Mouse (Mus musculus) granulocyte monocyte progenitor cell, adult 5-6 weeks (primary cell): ENCODE results near the gene Zcchc17. TPM values are rescaled to one million over a fixed set of nuclear protein-coding genes. Genes with fewer than 3 reads are reported as not detected.

Experiments
- ATAC-seq: replicated peaks from 2 replicates; pipeline ENCODE4 v1.8.0; 2016; ENCODE audit warnings: mild to moderate bottlenecking, moderate TSS enrichment, inconsistent platforms; ENCODE audit not compliant: poor library complexity, severe bottlenecking
- total RNA-seq, 2 experiments: library from RNA; stranded (forward) in 1 of 2; stranded (reverse) in 1 of 2; fragments of 200-712, 200-1000 nt in 1 of 2; fragments of >200 nt in 1 of 2; fragmentation: Nextera tagmentation in 1 of 2; gene quantifications; 2 replicates each; pipeline ENCODE4 v1.2.3; 2014 to 2017

Zcchc17 gene
- total RNA-seq, 2 experiments from 2014 or later: 45.7 to 150 TPM

DNA sequence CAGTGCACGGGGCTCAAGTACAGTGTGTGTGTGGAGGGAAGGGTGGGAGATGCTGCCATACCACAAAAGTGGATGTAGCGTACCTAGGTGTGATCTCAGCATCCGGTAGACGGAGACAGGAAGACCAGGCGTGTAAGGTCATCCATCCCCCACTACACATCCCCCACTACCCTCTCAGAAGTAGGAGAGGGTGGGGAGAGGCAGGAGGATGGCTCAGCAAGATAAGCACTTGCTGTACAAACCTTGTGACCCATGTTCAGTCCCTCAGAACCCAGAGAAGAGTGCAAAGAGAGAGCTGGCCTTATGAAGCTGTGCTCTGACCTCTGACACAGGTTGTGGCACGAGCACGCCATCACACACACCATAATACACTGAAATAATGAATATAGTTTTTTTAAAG, 38.1 kb downstream of the Zcchc17 start:
- no peak for ATAC-seq

DNA sequence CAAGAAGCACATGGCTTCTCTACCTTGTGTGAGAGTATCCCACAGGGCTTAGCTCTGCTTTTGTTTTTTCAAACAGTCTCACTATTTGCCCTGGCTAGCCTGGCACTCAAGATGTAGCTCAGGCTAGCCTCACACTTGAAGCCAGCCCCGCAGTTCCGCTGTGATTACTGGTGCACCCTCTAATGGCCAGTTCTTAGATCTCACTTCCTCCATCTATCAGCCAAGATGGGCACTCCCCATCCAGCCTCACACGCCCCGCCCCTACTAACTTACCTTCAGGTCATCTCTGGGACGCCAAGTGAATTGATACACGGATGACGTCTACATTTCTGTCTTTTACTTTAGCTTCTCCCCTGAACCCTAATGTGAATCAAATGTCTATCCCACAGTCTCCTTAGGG, 40.2 kb downstream of the Zcchc17 start:
- ATAC-seq: no peak

GRCm38 (mm10) chr4:130318122-130318521, 41.6 kb downstream of the Zcchc17 start:
- ATAC-seq: no peak

DNA sequence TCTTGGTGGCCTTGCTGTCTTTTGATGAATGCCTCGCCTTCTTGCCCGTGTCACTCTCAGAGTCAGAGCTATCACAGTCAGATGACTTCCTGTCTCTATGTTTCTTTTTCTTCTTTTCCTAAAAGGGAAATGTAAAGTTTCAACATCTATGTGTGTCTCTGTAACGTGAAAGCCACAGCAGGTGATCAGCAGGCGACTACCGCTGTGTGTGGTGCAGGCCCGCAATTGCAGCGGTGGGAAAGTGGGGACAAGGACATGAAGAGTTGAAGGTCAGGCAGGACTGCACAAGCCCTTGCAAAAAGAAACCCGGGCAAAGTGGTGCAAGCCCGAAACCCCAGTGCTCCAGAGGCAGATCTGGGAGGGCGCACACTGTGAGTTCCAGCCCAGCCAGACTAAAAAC, 43.1 kb downstream of the Zcchc17 start:
- peak; percentile 31 for ATAC-seq

DNA sequence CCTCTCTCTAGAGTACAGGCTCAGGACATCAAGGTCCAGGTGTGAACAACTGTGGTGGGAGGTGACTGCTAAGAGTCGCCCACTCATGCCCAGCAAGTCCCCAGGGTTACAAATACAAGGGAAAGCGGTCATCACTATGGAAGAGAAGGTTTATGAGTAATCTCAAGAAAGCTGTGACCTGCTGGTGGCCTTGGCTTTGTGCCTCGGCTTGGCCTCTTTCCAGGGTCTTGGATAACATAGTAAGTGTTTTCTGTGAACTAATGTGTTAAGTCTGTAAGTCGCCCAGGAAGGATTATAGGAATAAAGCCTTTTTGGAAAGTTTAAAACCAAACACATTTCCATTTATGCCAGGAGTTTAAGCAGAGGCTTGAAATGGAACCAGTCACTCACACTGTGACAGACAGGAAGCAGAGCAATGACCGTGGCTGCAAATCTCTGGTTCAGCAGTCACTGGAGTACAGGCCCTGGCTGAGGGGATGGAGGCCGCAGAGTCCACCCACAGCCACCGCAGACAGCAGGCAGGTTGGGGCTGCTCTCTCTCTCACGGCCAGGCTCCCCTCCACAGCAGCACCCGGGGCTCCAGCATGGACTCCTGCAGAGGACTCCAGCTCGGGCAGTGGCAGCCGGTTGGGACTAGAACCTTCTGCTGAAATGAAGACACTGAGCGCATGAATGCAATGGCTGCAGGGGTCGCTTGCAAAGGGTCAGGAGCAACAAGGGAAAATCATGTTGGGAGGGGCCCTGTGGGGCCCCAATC, 43.8 kb downstream of the Zcchc17 start:
- ATAC-seq: no peak

- ATAC-seq: no peak
These were observed 46.2 kb downstream of the Zcchc17 start for GRCm38 (mm10) chr4:130313552-130313951.

GRCm38 (mm10) chr4:130312526-130312925, 47.2 kb downstream of the Zcchc17 start:
- no peak for ATAC-seq

DNA sequence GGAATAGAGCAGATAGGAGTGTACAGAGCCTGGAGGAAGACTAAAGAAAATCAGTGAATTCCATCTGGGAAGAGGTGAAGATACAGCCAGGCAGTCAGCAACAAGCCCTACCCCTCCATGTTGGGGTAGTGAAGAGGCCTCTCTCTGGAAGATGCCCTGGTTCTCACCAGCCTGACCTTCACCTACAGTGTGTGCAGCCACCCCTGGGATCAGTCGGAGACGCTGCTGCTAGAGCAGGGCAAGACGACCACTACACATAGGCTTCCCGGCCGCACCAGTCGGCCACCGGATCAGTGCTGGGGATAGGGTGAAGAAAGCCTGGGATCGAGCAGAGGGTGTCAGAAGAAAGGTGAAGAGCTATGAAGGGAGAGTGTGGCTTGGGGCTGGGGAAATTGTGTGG, 50.5 kb downstream of the Zcchc17 start:
- ATAC-seq: no peak

DNA sequence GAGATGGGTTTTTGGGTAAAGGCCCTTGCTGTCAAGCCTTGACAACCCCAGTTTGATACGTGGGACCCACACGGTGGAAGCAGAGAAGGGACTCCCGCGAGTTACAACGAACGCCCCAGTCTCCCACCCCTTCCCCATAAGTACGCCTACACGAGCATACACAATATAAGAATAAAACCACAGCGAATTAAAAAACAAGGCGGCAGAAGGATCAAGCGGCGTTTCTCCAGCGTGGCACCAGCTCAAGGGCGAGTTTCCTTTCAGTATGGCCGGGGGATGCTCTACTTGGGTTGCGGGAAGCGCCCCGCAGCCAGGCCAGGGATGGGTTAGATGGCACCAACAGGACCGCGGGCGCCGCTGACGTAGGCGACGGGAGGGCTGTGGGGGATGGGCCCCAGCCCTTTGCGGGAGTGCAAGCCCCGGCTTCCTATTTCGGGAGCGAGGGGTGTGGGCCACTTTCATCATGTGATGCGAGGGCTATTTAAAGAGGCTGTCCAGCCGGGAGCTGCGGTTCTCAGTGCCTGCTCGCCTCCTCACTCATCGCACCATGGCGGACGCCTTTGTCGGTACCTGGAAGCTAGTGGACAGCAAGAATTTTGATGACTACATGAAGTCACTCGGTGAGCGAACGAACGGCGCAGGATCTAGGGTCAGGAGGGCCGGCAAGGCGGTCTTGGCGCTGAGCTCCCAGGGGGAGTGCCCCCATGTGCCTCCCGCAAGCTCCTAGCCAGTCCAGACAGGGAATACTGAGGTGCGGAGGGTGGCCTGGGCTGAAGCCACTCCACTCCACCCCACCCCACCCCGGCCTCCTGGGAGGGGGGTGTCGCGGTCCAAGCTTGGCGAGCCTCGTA, 51.3 kb downstream of the Zcchc17 start, which contains the start of the genes Fabp3 and Gm10570:
Gene Fabp3 (plus strand): TSS at position 365 of the 851 bp plus-strand sequence.
Gene Gm10570 (minus strand): TSS at position 444 of the 851 bp plus-strand sequence.
- ATAC-seq: peak; percentile 52

DNA sequence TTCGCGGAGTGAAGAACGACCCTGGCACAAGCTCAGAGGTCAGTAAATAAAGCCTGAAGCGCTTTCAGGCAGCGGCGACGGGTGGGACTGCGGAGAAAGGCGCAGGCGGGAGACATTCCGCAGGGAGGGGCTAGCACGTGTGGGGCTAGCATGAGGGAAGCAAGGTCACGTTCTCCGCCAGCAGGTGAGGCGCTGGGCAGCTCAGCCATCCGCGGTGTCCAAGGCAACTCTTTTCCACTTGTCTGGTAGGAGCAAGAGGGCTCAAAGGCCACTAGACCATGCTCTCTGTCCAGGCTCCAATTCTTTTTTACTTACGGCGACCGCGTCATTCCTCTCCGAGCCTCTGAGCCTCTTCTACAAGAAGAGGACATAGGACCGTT, 51.9 kb downstream of the Zcchc17 start:
- peak; percentile 54 for ATAC-seq

- no peak for ATAC-seq
These were observed 52.7 kb downstream of the Zcchc17 start for GRCm38 (mm10) chr4:130306796-130307630.

GRCm38 (mm10) chr4:130304746-130305145, 55.0 kb downstream of the Zcchc17 start:
- no peak for ATAC-seq

DNA sequence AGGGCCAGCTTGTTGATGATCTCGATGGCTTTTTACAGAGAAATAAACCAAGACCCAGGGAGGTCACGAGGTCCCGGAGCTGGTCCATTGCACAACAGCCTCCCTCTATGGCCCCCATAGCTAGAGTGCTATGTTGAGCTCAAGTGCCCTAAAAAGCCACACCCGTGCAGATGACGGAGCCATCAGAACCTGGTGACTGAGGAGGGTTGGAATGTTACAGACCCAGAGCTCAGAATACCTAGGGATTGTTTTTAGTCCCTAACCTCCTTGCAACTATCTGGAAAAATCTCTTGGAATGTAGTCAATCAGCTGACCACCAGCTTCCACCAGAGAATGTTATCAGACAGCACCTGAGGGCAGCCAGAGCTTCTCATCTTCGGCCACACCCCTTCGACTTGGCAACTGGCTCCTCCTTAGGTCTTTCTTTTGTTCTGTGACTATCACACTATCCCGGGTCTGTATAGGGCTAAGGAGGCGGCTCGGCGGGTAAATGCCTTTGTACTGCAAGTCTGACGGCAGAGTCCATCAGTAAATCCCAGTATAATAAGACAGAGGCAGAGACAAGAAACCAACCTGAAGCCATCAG, 57.4 kb downstream of the Zcchc17 start:
- ATAC-seq: no peak

- ATAC-seq: no peak
These were observed 60.1 kb downstream of the Zcchc17 start for GRCm38 (mm10) chr4:130299629-130300018.

DNA sequence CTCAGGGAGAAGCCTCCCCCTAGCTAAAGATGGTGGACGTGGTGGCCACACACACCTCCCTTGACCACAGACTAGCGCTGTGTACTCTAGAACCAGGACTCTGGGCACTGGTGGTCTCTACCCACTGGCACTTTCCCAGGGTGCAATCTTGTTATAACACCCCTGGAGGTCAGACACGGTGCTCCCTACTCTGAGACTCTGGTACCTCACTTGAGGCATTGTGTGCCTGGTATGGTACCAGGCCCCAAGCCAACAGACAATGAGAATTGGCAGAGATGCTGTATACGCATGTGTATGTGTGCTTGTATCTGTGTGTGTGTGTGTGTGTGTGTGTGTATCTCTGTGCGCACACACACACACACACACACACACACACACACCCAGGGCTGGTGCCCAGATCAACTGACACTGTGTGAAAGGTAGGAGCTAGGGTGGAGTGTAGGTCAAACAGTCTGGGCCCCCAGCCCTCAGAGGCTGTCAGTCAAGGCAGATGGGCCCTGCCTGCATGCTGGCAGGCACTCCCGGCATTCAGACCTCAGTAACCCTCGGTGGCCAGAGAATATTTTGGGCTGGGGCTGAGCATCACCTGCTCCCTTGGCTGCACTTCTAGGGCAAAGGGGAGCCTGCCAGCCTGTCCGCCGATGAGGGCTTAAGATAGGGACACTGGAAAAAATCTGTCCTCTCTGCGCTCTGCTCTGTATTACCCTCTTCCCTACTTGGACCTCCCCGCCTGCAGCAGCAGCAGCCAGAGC, 60.7 kb downstream of the Zcchc17 start:
- no peak for ATAC-seq

GRCm38 (mm10) chr4:130297123-130297529, 62.6 kb downstream of the Zcchc17 start:
- peak; percentile 66 for ATAC-seq

GRCm38 (mm10) chr4:130296243-130296965, 63.3 kb downstream of the Zcchc17 start:
- ATAC-seq: no peak

GRCm38 (mm10) chr4:130295047-130295745, 64.5 kb downstream of the Zcchc17 start:
- peak; percentile 19 for ATAC-seq
